Mouse (Mus musculus) neutrophil, adult 83 days (primary cell): ENCODE results near the gene Pzp. TPM values are rescaled to one million over a fixed set of nuclear protein-coding genes. Genes with fewer than 3 reads are reported as not detected.

Experiments
- total RNA-seq, 2 experiments: library from RNA; stranded (reverse); gene quantifications; one replicate each; pipeline ENCODE4 v1.2.4; 2023

Pzp gene
- not detected for total RNA-seq

DNA sequence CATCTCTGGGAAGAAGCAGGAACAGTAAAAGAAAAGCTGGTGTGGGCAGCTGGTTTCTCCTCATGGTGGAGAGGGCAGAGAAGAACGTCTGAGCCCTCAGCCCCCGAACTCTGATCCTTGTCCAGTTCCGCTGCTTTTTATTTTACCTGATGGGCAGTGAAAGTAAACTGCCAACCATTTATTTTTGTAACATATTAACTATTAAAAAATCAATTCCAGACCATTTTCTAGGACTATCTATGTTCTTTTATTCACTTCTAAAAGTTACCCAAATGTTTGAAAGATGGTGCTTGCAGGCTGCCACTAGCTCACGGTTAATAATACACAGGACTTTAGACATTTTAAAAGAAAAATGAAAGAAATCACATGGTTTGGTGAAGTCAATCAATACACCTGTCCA is at the start of gene Pzp:
Pzp (minus strand) TSS at position 120 of the 400 bp plus-strand sequence.

DNA sequence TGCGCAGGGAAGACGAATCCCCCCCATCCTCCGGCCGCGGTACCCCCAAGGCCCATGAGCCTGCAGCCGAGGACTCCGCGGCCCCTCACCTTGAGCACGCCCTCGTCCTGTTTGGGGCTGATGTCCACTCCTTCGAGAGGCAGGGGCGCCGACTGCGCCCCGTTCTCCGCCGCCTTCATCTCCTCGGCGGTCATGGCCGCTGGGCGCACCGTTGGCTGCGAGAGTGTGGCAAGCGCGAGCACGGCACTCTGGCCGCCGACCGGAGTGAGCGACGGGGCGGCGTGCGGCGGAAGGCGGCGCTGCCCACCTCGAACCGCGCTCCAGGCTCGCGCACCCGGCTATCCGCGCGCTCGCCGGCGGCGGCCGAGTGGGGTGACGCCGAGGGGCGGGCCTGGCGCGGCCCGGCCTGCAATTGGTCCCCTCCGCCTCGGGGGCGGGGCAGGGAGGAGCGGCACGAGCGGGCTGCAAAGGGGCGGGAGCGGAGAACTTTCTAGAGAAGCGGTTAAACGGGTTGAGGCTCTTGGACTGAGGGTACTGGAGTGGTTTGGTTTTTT is 88.1 kb downstream of the Pzp start, which contains the start of gene Fkbp4:
Fkbp4 (minus strand) TSS at position 361 of the 554 bp plus-strand sequence.

Other genes starting within 250 kb of the Pzp start
- under 1 TPM; 0.15 to 0.18 TPM for gene Tead4, start 225.9 kb downstream of the Pzp start, total RNA-seq
- under 1 TPM; 0.55 TPM for gene Tulp3, start 170.9 kb downstream of the Pzp start, total RNA-seq
- 10 to 100 TPM; 38.0 to 38.3 TPM for gene Rhno1, start 163.8 kb downstream of the Pzp start, total RNA-seq
- 10 to 100 TPM; 57.6 to 59.5 TPM for gene Foxm1, start 163.8 kb downstream of the Pzp start, total RNA-seq
- under 1 TPM in 1 of 2 experiments, not detected in 1; 0.29 TPM for gene Tex52, start 151.3 kb downstream of the Pzp start, total RNA-seq
- not detected for gene Gm44596, start 151.2 kb downstream of the Pzp start, total RNA-seq
- not detected for gene Nrip2, start 127.4 kb downstream of the Pzp start, total RNA-seq
- 10 to 100 TPM; 11.0 to 14.1 TPM for gene Itfg2, start 101.8 kb downstream of the Pzp start, total RNA-seq
- gene Fkbp4, start 88.0 kb downstream of the Pzp start, total RNA-seq: 10 to 100 TPM; 44.7 to 53.1 TPM
- gene A2ml1, start 54.9 kb upstream of the Pzp start, total RNA-seq: not detected
- not detected for gene Klrb1a, start 96.8 kb upstream of the Pzp start, total RNA-seq
- not detected for gene Clec2h, start 135.7 kb upstream of the Pzp start, total RNA-seq
- not detected for gene Klrb1, start 196.3 kb upstream of the Pzp start, total RNA-seq